Mouse (Mus musculus): ENCODE data around the gene Casq1.

GRCm38 (mm10) chr1:172202894-172203522 is 16.7 kb downstream of the Casq1 start:
- TF ChIP-seq CTCF (IDR thresholded peaks at IDR 0.05; ENCODE audit: low read depth, low read length) (no peak), POLR2A (IDR thresholded peaks at IDR 0.05; ENCODE audit: insufficient read depth, low read length) (no peak)
